Mouse (Mus musculus) ES-E14 (cell line): ENCODE measurements at regions not wholly inside any gene's neighbourhood (a gene's known extent, or its start where the extent isn't known, plus 50 kb on each side); places are given as distances from the start of the nearest gene placed in this dataset.

ENCODE experiments used
- DNase-seq: peaks from one replicate; pipeline ENCODE4 v3.0.0-alpha.2; 2013; ENCODE audit warnings: low read depth, low spot score
- H3K27ac ChIP-seq: 2 replicates; pipeline ENCODE4 v1.5.1; 2012; ENCODE audit warnings: low read depth, mild to moderate bottlenecking, low read length, moderate library complexity, mixed read lengths; ENCODE audit not compliant: poor library complexity, insufficient read depth, severe bottlenecking
- H3K36me3 ChIP-seq: 2 replicates; pipeline ENCODE4 v1.6.1; 2012; ENCODE audit warnings: mild to moderate bottlenecking, low read length, moderate library complexity, mixed read lengths; ENCODE audit not compliant: control insufficient read depth, poor library complexity, insufficient read depth, severe bottlenecking
- H3K4me1 ChIP-seq, 2 experiments: fragments of 150-350 bp in 1 of 2; sonication (generic) in 1 of 2; 2 replicates each; pipeline ENCODE4 v1.6.1; 2012; ENCODE audit warnings: low read length in 2 of 2, mild to moderate bottlenecking in 1 of 2, mixed read lengths in 1 of 2; ENCODE audit not compliant: control insufficient read depth in 2 of 2, insufficient read depth in 2 of 2, poor library complexity in 1 of 2
- H3K4me3 ChIP-seq, 2 experiments: fragments of 150-350 bp in 1 of 2; sonication (generic) in 1 of 2; 2 replicates each; pipeline ENCODE4 v1.5.1; 2012; ENCODE audit warnings: low read length in 2 of 2, low read depth in 1 of 2, mild to moderate bottlenecking in 1 of 2, mixed read lengths in 1 of 2; ENCODE audit not compliant: insufficient read depth in 1 of 2, poor library complexity in 1 of 2, severe bottlenecking in 1 of 2
- H3K9ac ChIP-seq: 2 replicates; pipeline ENCODE4 v1.6.1; 2012; ENCODE audit warnings: low read depth, mild to moderate bottlenecking, low read length, mixed read lengths; ENCODE audit not compliant: poor library complexity, insufficient read depth, severe bottlenecking
- H3K9me3 ChIP-seq: fragments of 150-350 bp; sonication (generic); 2 replicates; pipeline ENCODE4 v1.6.1; 2012; ENCODE audit warnings: low read depth, mild to moderate bottlenecking, low read length; ENCODE audit not compliant: control insufficient read depth, insufficient read depth
- CHD2 ChIP-seq: IDR thresholded peaks from 2 replicates; pipeline ENCODE4 v1.6.1; 2014; ENCODE audit warnings: mild to moderate bottlenecking, low read depth, low read length, inconsistent platforms
- HCFC1 ChIP-seq: IDR thresholded peaks from 2 replicates; pipeline ENCODE4 v1.6.1; 2012; ENCODE audit warnings: low read length, inconsistent platforms, borderline replicate concordance; ENCODE audit not compliant: insufficient read depth
- MAFK ChIP-seq: IDR thresholded peaks from 2 replicates; pipeline ENCODE4 v1.6.1; 2014; ENCODE audit warnings: mild to moderate bottlenecking, low read depth, low read length, inconsistent platforms; ENCODE audit not compliant: insufficient read depth
- ZC3H11A ChIP-seq: IDR thresholded peaks from 2 replicates; pipeline ENCODE4 v1.6.1; 2012; ENCODE audit warnings: low read depth, mild to moderate bottlenecking, inconsistent platforms, low read length, borderline replicate concordance
- ZNF384 ChIP-seq: IDR thresholded peaks from 2 replicates; pipeline ENCODE4 v1.6.1; 2012; ENCODE audit warnings: low read depth, low read length, inconsistent platforms
- in situ Hi-C, 2 experiments: fragments of 600-800 bp; cut with MboI; formaldehyde crosslinking; loops; one replicate each; pipeline ENCODE4 v1.15.1; 2025; ENCODE audit warnings: low sequenced_read_pairs in 2 of 2, inconsistent platforms in 1 of 2; ENCODE audit not compliant: unreplicated experiment in 2 of 2

DNA sequence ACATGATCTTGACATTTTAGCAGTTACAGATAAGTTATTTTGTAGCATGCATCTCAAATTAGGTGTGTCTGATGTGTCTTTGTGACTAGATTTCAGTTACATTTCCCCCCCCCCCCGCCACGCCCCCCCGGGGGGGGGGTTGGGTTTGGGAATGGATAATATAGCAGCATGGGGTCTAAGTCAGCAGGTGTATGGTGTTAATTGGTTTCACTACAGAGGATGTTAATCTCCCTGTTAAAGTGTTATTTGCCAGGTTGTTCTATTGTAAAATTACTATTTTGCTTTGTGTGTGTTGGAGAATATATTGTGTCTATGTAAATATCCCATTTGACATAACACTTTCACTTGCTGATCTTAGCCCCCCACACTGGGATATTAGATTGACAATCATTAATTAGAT lies 319.2 kb downstream of the Lmo7 start:
- Histone ChIP-seq H3K9ac (no peak overlapping the region), H3K4me1 (no peaks in the 10 kb centered on the region), H3K36me3 (no peaks in the 10 kb centered on the region), H3K9me3 (no peaks in the 10 kb centered on the region), H3K27ac (no peak overlapping the region), H3K4me3 (no peak overlapping the region)
- in situ Hi-C loops, result no loop called here
- no peak for TF ChIP-seq HCFC1
- no peak for DNase-seq

DNA sequence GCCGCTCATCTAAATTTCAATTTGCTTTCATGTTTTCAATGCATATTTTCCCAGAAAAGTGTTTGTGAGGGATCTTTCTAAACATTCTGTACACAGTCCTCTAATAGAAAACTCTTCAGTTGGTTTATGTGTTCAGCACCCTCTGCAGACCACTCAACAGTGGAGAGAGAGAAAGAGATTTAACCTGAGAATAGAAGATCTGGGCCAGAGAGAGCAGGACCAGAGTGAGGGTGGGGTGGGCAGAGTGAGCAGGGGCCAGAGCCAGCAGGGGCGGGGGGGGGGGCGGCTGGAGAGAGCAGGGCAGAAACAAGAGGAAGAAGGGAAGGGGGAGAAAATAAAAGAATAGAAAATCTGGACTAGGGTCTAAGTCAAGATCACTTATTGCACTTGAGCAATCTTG lies 318.7 kb downstream of the Lmo7 start:
- Histone ChIP-seq H3K9me3 (no peaks in the 10 kb centered on the region), H3K27ac (no peak overlapping the region), H3K4me1 (no peaks in the 10 kb centered on the region), H3K9ac (no peak overlapping the region), H3K36me3 (no peaks in the 10 kb centered on the region), H3K4me3 (no peak overlapping the region)
- DNase-seq, result no peak
- no peak for TF ChIP-seq HCFC1
- no peak for TF ChIP-seq MAFK
- no peak for TF ChIP-seq CHD2
- TF ChIP-seq ZNF384, result no peak
- TF ChIP-seq ZC3H11A, result no peak
- in situ Hi-C loops, result no loop called here

DNA sequence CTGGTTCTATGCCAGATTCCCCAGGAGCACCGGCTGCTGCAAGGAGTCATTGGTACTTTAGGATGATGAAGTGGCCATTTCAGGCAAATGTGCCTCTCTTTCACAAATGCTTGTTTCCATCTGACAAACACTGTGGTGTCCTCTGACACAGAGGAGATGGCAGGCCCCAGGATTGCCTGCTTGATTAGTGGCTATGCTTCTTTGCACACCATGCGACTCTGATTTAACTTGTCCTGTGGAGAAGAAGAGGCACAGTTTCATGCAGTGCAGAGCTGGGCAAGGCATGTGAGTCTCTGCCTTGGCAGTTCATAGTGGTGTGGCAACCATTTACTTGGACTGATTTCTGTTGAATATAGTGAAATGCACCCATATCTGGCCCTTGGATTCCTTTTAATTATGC lies 308.4 kb downstream of the Lmo7 start:
- Histone ChIP-seq H3K9ac (no peak overlapping the region), H3K4me3 (no peak overlapping the region), H3K9me3 (no peaks in the 10 kb centered on the region), H3K27ac (no peak overlapping the region), H3K4me1 (no peaks in the 10 kb centered on the region), H3K36me3 (no peaks in the 10 kb centered on the region)
- DNase-seq, result no peak
- in situ Hi-C loops, result no loop called here
- TF ChIP-seq ZC3H11A, result no peak
- TF ChIP-seq HCFC1, result no peak
- TF ChIP-seq CHD2, result no peak
- TF ChIP-seq MAFK, result no peak
- TF ChIP-seq ZNF384, result no peak

DNA sequence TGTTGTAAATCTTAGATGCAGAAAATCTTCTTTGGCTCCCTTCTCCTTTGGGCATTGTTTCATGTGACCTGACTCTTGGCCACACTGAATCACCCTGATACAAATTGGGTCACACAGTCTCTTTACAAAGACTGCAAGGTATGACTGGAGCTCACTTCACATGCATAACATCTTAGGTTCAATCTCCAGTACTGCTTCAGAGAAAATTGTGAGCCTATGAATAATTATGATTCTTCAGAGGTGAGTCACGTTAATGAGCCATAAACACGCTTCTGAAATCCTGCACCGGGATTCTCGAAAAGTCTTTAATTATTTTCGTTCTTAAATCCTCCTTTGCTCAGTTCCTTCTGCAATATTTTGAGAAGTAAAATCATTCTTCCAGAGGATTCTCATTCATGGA lies 307.7 kb downstream of the Lmo7 start:
- H3K4me1 ChIP-seq, result no peaks in the 10 kb centered on the region
- H3K4me3 ChIP-seq, result no peak overlapping the region
- DNase-seq, result no peak
- no peak overlapping the region for H3K27ac ChIP-seq
- H3K36me3 ChIP-seq, result no peaks in the 10 kb centered on the region
- H3K9me3 ChIP-seq, result no peaks in the 10 kb centered on the region
- no peak overlapping the region for H3K9ac ChIP-seq
- in situ Hi-C loops, result no loop called here
- TF ChIP-seq CHD2 (no peak), ZNF384 (no peak), ZC3H11A (no peak), HCFC1 (no peak), MAFK (no peak)

DNA sequence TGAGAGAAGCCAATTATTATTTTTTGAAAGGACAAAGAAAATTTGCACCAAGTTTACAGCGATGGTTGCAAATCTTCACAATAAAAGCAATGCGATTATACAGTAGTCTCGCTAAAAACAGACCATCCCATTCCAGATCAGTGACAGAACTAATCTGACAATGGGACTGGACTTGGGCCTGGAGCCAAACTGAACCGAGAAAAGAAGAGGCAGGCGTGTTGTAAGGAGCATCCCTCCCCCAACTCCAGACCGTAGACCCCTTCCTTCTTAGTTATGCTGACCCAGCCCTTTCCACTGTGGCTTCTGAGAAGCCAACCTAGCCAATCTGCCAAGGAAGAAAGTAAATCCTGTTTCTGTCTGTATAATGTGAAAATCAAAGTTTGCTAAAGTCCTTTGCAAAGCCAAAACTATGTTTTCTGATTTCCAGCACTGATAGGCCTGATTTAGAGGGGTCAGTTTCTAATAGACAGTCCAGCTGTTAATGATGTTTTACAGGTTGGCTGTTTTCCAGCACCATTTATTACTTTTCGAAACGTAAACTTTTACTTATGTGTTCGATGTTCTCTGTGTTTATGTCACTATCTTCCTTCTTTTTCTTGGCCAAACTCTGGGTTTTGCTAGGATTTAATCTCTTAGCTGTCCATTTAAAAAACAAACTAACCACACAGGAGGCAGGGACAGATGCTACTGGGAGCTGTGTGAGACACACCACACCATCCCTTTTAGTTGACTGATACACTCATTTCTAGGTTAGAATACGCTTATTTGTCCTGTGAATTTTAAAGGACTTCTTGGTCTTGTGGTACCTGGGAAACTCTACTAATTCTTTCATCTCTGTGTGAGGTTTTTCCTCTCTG lies 301.5 kb downstream of the Lmo7 start:
- Histone ChIP-seq H3K4me1 (no peaks in the 10 kb centered on the region), H3K9ac (no peak overlapping the region), H3K36me3 (no peaks in the 10 kb centered on the region), H3K9me3 (no peaks in the 10 kb centered on the region), H3K4me3 (no peak overlapping the region), H3K27ac (no peak overlapping the region)
- DNase-seq, result no peak
- in situ Hi-C loops, result no loop called here
- TF ChIP-seq MAFK (no peak), HCFC1 (no peak), ZNF384 (no peak), CHD2 (no peak), ZC3H11A (no peak)
